Mouse (Mus musculus): ENCODE measurements around the gene Rassf9. TPM values are rescaled to one million over a fixed set of nuclear protein-coding genes. Genes with fewer than 3 reads are reported as not detected.
A peak's percentile ranks its signal among the peaks of the same experiment; 100 is the strongest.

The Rassf9 gene
- total RNA-seq (2021): 10 to 100 TPM; 18.0 to 18.5 TPM

DNA sequence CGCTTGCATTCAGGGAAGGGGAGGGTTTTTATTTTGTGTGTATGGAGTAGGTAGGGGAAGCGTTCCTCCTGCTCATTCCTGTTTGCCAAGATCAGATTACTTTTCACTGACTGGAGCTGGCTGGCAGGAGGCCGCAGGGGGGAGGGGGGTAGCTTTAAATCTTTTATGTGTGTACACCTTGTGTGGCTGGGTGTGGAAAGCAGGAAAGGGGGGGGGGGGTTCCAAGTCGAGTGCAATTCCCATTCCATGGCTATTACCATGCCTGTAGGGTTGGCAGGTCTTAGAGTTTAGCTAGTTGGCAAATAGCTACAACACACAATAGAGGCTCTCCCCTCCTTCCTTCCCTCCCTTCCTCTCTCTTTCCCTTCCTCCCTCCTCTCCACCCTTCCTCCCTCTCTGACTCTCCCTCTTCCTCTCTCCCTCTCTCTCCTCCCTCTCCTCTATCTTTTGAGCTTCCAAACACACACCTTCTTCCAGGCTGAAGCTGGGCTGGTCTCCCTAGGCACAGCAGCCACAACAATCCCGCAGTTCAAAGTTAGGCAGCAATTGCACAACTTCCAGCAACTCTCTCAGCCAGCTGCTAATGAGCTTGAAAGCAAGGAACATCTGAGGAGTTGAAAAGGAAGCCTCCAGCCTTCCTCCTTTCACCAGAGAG is at the start of gene Rassf9:
TSS of gene Rassf9 (plus strand) at position 416 of the 655 bp plus-strand sequence.
- intact Hi-C loops (cut with DNase I): loop anchor here (5.0 kb wide), 1 partner anchor 175 kb away; no protein-coding TSS in a partner anchor
- DNase-seq: peak; percentile 25 to 28

GRCm38 (mm10) chr10:102469412-102469811 is 42.6 kb upstream of the Rassf9 start:
- no peak for DNase-seq
- intact Hi-C loops (cut with DNase I): no loop called here

DNA sequence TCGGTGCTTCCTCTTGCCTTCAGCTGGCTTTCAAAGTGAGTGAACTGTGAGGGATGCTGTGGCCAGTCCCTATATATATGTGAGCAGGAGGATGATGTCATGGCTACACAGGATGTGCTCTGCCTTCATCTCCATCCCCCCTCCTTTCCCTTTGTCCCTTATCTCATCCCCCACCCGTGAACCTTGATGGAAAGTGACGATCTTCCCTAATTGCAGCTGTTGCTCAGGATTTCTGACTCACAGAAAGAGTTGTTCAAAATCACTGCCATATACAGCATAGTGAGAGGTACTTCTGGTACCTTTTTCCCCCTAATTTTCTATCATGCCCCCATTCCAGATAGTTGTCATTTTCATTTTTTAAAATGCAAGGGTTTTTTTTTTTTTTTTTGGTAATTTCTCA is 21.6 kb upstream of the Rassf9 start, which contains the start of gene Nts:
TSS of gene Nts (minus strand) at position 101 of the 400 bp plus-strand sequence.
- intact Hi-C loops (cut with DNase I): no loop called here
- no peak for DNase-seq

GRCm38 (mm10) chr10:102491792-102492191 is 20.2 kb upstream of the Rassf9 start:
- peak; percentile 30 to 55 for DNase-seq

GRCm38 (mm10) chr10:102498754-102499153 is 13.3 kb upstream of the Rassf9 start:
- intact Hi-C loops (cut with DNase I): loop anchor here (1.0 kb wide), 1 partner anchor 237 kb away; no protein-coding TSS in a partner anchor
- DNase-seq: peak; percentile 35 to 62

More at GRCm38 (mm10) chr10:102491792-102492191, 20.2 kb upstream of the Rassf9 start:
- intact Hi-C loops (cut with DNase I): loop anchor here (1.0 kb wide), 1 partner anchor 332 kb away; no protein-coding TSS in a partner anchor

DNA sequence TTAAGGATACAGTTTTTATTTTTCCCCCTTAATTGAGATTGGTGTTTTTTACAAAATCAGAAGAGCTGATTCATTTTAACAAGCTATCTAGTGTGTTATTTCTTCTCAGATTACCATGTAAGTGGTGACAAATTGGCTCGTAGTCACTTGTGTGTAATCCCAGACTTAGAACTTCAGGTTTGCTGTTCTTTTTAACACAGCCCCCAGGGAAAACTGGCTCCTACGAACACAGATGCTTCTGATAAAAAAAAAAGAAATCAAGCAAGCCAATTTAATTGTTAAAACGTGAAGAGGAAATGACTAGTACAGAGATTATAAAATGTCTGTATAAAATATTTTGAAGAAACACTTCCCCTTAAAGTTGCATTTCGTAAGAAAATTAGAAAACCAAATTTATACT is 4.6 kb upstream of the Rassf9 start:
- intact Hi-C loops (cut with DNase I): no loop called here
- DNase-seq: no peak

GRCm38 (mm10) chr10:102511461-102511806 is 588 bp upstream of the Rassf9 start:
- intact Hi-C loops (cut with DNase I): loop anchor here (5.0 kb wide), 1 partner anchor 176 kb away; no protein-coding TSS in a partner anchor
- DNase-seq: no peak

- intact Hi-C loops (cut with DNase I): loop anchor here (5.0 kb wide), 1 partner anchor 173 kb away; no protein-coding TSS in a partner anchor
- DNase-seq: no peak
Observed at GRCm38 (mm10) chr10:102514159-102514558, 2.1 kb downstream of the Rassf9 start.

DNA sequence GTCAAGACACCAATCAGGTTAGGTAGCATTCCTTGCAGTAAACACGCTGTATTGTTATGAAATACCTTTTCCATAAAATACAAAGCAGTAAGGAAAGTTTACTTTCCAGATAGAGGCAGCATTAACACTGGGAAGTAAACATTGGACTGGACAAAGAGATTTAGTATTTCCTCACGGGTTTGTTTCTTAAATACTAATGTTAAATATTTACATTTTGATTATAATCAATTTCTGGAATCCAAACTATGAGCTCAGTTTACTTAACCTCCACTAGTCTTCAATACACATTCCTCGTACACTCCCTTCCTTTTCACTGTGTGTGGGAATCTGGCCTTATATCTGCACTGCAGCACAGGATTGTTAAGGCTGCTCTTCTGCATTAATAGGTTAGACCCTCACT is 15.9 kb downstream of the Rassf9 start:
- intact Hi-C loops (cut with DNase I): no loop called here
- no peak for DNase-seq

GRCm38 (mm10) chr10:102553941-102554340 is 41.9 kb downstream of the Rassf9 start:
- intact Hi-C loops (cut with DNase I): no loop called here
- no peak for DNase-seq

GRCm38 (mm10) chr10:102562488-102562887 is 50.5 kb downstream of the Rassf9 start:
- intact Hi-C loops (cut with DNase I): no loop called here
- DNase-seq: peak; percentile 7 to 8

DNA sequence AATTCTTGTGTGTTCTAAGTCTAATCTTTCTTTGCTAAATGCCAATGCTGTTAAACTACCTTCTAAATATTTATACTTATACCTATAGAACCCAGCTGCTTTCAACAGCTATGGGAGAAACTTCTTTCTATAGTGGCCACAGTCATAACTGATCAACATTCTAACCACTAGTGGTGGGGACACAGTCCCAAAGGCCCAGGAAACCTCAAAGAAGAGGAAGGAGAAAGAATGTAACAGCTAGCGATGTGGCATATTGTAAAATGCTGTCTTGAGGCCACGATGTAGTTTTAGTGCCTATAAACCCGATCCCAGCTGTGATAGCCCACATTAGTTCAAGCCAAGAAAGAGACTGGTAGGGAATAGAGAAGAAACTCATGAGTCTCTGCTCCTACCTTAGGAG is 65.9 kb downstream of the Rassf9 start:
- intact Hi-C loops (cut with DNase I): no loop called here
- no peak for DNase-seq

GRCm38 (mm10) chr10:102594306-102594705 is 82.3 kb downstream of the Rassf9 start:
- DNase-seq: no peak
- intact Hi-C loops (cut with DNase I): no loop called here

Other genes starting within 250 kb of the Rassf9 start
- gene Nts, start 21.7 kb upstream of the Rassf9 start, total RNA-seq (2021): 1 to 10 TPM; 5.0 TPM